Mouse (Mus musculus): ENCODE data around the gene Lin54. TPM values are rescaled to one million over a fixed set of nuclear protein-coding genes. Genes with fewer than 3 reads are reported as not detected.

Gene Lin54
- polyA plus RNA-seq, 1 experiment from 2014 or later, result 11.2 TPM

- H3K4me1 ChIP-seq (ENCODE audit: insufficient read depth, low read length), result no peaks in the 10 kb centered on the region
- no peak overlapping the region for H3K4me2 ChIP-seq (replicated peaks; ENCODE audit: low read depth, low read length)
- peaks cover 27% of the 10 kb centered on the region for H3K36me3 ChIP-seq (ENCODE audit: insufficient read depth, low read length)
- no peak for ATAC-seq (ENCODE audit: low FRiP score, low TSS enrichment)
- H3K9me3 ChIP-seq (ENCODE audit: low read length), result no peaks in the 10 kb centered on the region
- H3K27me3 ChIP-seq (ENCODE audit: insufficient read depth, low read length), result no peaks in the 10 kb centered on the region
- H3K27ac ChIP-seq (ENCODE audit: low read length), result no peak overlapping the region
- H3K4me3 ChIP-seq (ENCODE audit: low read length), result no peak overlapping the region
- no peak overlapping the region for H3K9ac ChIP-seq (replicated peaks; ENCODE audit: low read length)
- 91% methylated on average over 2 of the region's 2 CpGs for WGBS
These were observed 38.1 kb downstream of the Lin54 start for GRCm38 (mm10) chr5:100462374-100462773.

- peaks cover 29% of the 10 kb centered on the region for H3K36me3 ChIP-seq (ENCODE audit: insufficient read depth, low read length)
- H3K4me1 ChIP-seq (ENCODE audit: insufficient read depth, low read length), result no peaks in the 10 kb centered on the region
- H3K9ac ChIP-seq (replicated peaks; ENCODE audit: low read length), result no peak overlapping the region
- H3K9me3 ChIP-seq (ENCODE audit: low read length), result no peaks in the 10 kb centered on the region
- no peak overlapping the region for H3K4me2 ChIP-seq (replicated peaks; ENCODE audit: low read depth, low read length)
- no peaks in the 10 kb centered on the region for H3K27me3 ChIP-seq (ENCODE audit: insufficient read depth, low read length)
- no peak overlapping the region for H3K27ac ChIP-seq (ENCODE audit: low read length)
- 92% methylated on average over 9 of the region's 9 CpGs for WGBS
- H3K4me3 ChIP-seq (ENCODE audit: low read length), result no peak overlapping the region
- ATAC-seq (ENCODE audit: low FRiP score, low TSS enrichment), result no peak
These were observed 38.9 kb downstream of the Lin54 start for GRCm38 (mm10) chr5:100461526-100461925.

- H3K27ac ChIP-seq (ENCODE audit: low read length), result no peak overlapping the region
- H3K27me3 ChIP-seq (ENCODE audit: insufficient read depth, low read length), result no peaks in the 10 kb centered on the region
- no peak overlapping the region for H3K9ac ChIP-seq (replicated peaks; ENCODE audit: low read length)
- H3K36me3 ChIP-seq (ENCODE audit: insufficient read depth, low read length), result peaks cover 35% of the 10 kb centered on the region
- WGBS, result 92% methylated on average over 5 of the region's 5 CpGs
- ATAC-seq (ENCODE audit: low FRiP score, low TSS enrichment), result no peak
- H3K4me1 ChIP-seq (ENCODE audit: insufficient read depth, low read length), result no peaks in the 10 kb centered on the region
- H3K9me3 ChIP-seq (ENCODE audit: low read length), result no peaks in the 10 kb centered on the region
- H3K4me2 ChIP-seq (replicated peaks; ENCODE audit: low read depth, low read length), result no peak overlapping the region
- H3K4me3 ChIP-seq (ENCODE audit: low read length), result no peak overlapping the region
These were observed 41.0 kb downstream of the Lin54 start for GRCm38 (mm10) chr5:100459468-100459867.

- H3K36me3 ChIP-seq (ENCODE audit: insufficient read depth, low read length), result peaks cover 37% of the 10 kb centered on the region
- H3K9me3 ChIP-seq (ENCODE audit: low read length), result no peaks in the 10 kb centered on the region
- 79% methylated on average over 2 of the region's 2 CpGs for WGBS
- no peak overlapping the region for H3K27ac ChIP-seq (ENCODE audit: low read length)
- H3K4me1 ChIP-seq (ENCODE audit: insufficient read depth, low read length), result no peaks in the 10 kb centered on the region
- no peak overlapping the region for H3K9ac ChIP-seq (replicated peaks; ENCODE audit: low read length)
- H3K27me3 ChIP-seq (ENCODE audit: insufficient read depth, low read length), result no peaks in the 10 kb centered on the region
- no peak overlapping the region for H3K4me3 ChIP-seq (ENCODE audit: low read length)
- H3K4me2 ChIP-seq (replicated peaks; ENCODE audit: low read depth, low read length), result no peak overlapping the region
- ATAC-seq (ENCODE audit: low FRiP score, low TSS enrichment), result no peak
These were observed 48.6 kb downstream of the Lin54 start for GRCm38 (mm10) chr5:100451871-100452270.

- Histone ChIP-seq H3K36me3 (ENCODE audit: insufficient read depth, low read length) (peaks cover 12% of the 10 kb centered on the region; the same call in 1 of the 2 replicates), H3K4me1 (ENCODE audit: insufficient read depth, low read length) (no peaks in the 10 kb centered on the region), H3K27ac (ENCODE audit: low read length) (no peak overlapping the region), H3K27me3 (ENCODE audit: insufficient read depth, low read length) (no peaks in the 10 kb centered on the region), H3K4me2 (replicated peaks; ENCODE audit: low read depth, low read length) (no peak overlapping the region), H3K9ac (replicated peaks; ENCODE audit: low read length) (no peak overlapping the region), H3K9me3 (ENCODE audit: low read length) (no peaks in the 10 kb centered on the region), H3K4me3 (ENCODE audit: low read length) (no peak overlapping the region)
- 92% methylated on average over 14 of the region's 14 CpGs for WGBS
- ATAC-seq (ENCODE audit: low FRiP score, low TSS enrichment), result no peak
These were observed 61.6 kb downstream of the Lin54 start for GRCm38 (mm10) chr5:100438796-100439195.

- Histone ChIP-seq H3K9me3 (ENCODE audit: low read length) (no peaks in the 10 kb centered on the region), H3K4me3 (ENCODE audit: low read length) (no peak overlapping the region), H3K4me1 (ENCODE audit: insufficient read depth, low read length) (no peaks in the 10 kb centered on the region), H3K36me3 (ENCODE audit: insufficient read depth, low read length) (peaks cover 11% of the 10 kb centered on the region; the same call in 1 of the 2 replicates), H3K27me3 (ENCODE audit: insufficient read depth, low read length) (no peaks in the 10 kb centered on the region), H3K9ac (replicated peaks; ENCODE audit: low read length) (no peak overlapping the region), H3K27ac (ENCODE audit: low read length) (no peak overlapping the region), H3K4me2 (replicated peaks; ENCODE audit: low read depth, low read length) (no peak overlapping the region)
- no peak for ATAC-seq (ENCODE audit: low FRiP score, low TSS enrichment)
- WGBS, result 94% methylated on average over 5 of the region's 5 CpGs
These were observed 62.5 kb downstream of the Lin54 start for GRCm38 (mm10) chr5:100437917-100438316.

GRCm38 (mm10) chr5:100437086-100437485, 63.4 kb downstream of the Lin54 start:
- peaks cover 9% of the 10 kb centered on the region; the same call in 1 of the 2 replicates for H3K36me3 ChIP-seq (ENCODE audit: insufficient read depth, low read length)
- no peaks in the 10 kb centered on the region for H3K9me3 ChIP-seq (ENCODE audit: low read length)
- 97% methylated on average over 4 of the region's 4 CpGs for WGBS
- no peak overlapping the region for H3K9ac ChIP-seq (replicated peaks; ENCODE audit: low read length)
- no peaks in the 10 kb centered on the region for H3K27me3 ChIP-seq (ENCODE audit: insufficient read depth, low read length)
- ATAC-seq (ENCODE audit: low FRiP score, low TSS enrichment), result no peak
- H3K27ac ChIP-seq (ENCODE audit: low read length), result no peak overlapping the region
- no peak overlapping the region for H3K4me3 ChIP-seq (ENCODE audit: low read length)
- H3K4me2 ChIP-seq (replicated peaks; ENCODE audit: low read depth, low read length), result no peak overlapping the region
- no peaks in the 10 kb centered on the region for H3K4me1 ChIP-seq (ENCODE audit: insufficient read depth, low read length)

- no peak overlapping the region for H3K4me3 ChIP-seq (ENCODE audit: low read length)
- H3K36me3 ChIP-seq (ENCODE audit: insufficient read depth, low read length), result peaks cover 19% of the 10 kb centered on the region
- no peak overlapping the region for H3K9ac ChIP-seq (replicated peaks; ENCODE audit: low read length)
- WGBS, result 46% methylated on average over 2 of the region's 2 CpGs
- no peaks in the 10 kb centered on the region for H3K9me3 ChIP-seq (ENCODE audit: low read length)
- H3K27me3 ChIP-seq (ENCODE audit: insufficient read depth, low read length), result no peaks in the 10 kb centered on the region
- H3K4me2 ChIP-seq (replicated peaks; ENCODE audit: low read depth, low read length), result no peak overlapping the region
- H3K27ac ChIP-seq (ENCODE audit: low read length), result no peak overlapping the region
- ATAC-seq (ENCODE audit: low FRiP score, low TSS enrichment), result no peak
- peaks cover 25% of the 10 kb centered on the region for H3K4me1 ChIP-seq (ENCODE audit: insufficient read depth, low read length)
These were observed 69.5 kb downstream of the Lin54 start for GRCm38 (mm10) chr5:100430966-100431365.

- ATAC-seq (ENCODE audit: low FRiP score, low TSS enrichment), result 0 out of 2 replicates have a peak, but pooled peaks have one; percentile 4
- Histone ChIP-seq H3K4me2 (replicated peaks; ENCODE audit: low read depth, low read length) (peak overlapping the region; percentile 82), H3K9ac (replicated peaks; ENCODE audit: low read length) (peak overlapping the region; percentile 89), H3K27me3 (ENCODE audit: insufficient read depth, low read length) (no peaks in the 10 kb centered on the region), H3K4me3 (ENCODE audit: low read length) (peak overlapping the region; percentile 90), H3K4me1 (ENCODE audit: insufficient read depth, low read length) (peaks cover 30% of the 10 kb centered on the region), H3K9me3 (ENCODE audit: low read length) (no peaks in the 10 kb centered on the region), H3K36me3 (ENCODE audit: insufficient read depth, low read length) (peaks cover 22% of the 10 kb centered on the region), H3K27ac (ENCODE audit: low read length) (peak overlapping the region; percentile 93)
- WGBS, result 2% methylated on average over 11 of the region's 11 CpGs
These were observed 70.4 kb downstream of the Lin54 start for GRCm38 (mm10) chr5:100430076-100430390.

GRCm38 (mm10) chr5:100429344-100430075, 70.9 kb downstream of the Lin54 start:
- ATAC-seq (ENCODE audit: low FRiP score, low TSS enrichment), result peak; percentile 99
- Histone ChIP-seq H3K27ac (ENCODE audit: low read length) (peak overlapping the region; percentile 93), H3K4me2 (replicated peaks; ENCODE audit: low read depth, low read length) (peak overlapping the region; percentile 91), H3K36me3 (ENCODE audit: insufficient read depth, low read length) (peaks cover 25% of the 10 kb centered on the region), H3K9ac (replicated peaks; ENCODE audit: low read length) (peak overlapping the region; percentile 89), H3K4me3 (ENCODE audit: low read length) (peak overlapping the region; percentile 90), H3K4me1 (ENCODE audit: insufficient read depth, low read length) (peaks cover 35% of the 10 kb centered on the region), H3K27me3 (ENCODE audit: insufficient read depth, low read length) (no peaks in the 10 kb centered on the region), H3K9me3 (ENCODE audit: low read length) (no peaks in the 10 kb centered on the region)
- under 1% methylated on average over 53 of the region's 53 CpGs for WGBS
